Mouse (Mus musculus): ENCODE data around the gene Eid3.

Eid3 gene

GRCm38 (mm10) chr10:82866356-82866755, at the start of gene Eid3:
Gene Eid3 (plus strand): TSS chr10:82866626.
- WGBS = 72% methylated on average over 9 of the region's 9 CpGs

- 83% methylated on average over 3 of the region's 3 CpGs for WGBS
These were observed 48.9 kb upstream of the Eid3 start for GRCm38 (mm10) chr10:82817514-82817913.

GRCm38 (mm10) chr10:82817936-82818335, 48.5 kb upstream of the Eid3 start:
- WGBS = 70% methylated on average over 9 of the region's 9 CpGs

GRCm38 (mm10) chr10:82818661-82819060, 47.8 kb upstream of the Eid3 start:
- WGBS = 88% methylated on average over 6 of the region's 6 CpGs

GRCm38 (mm10) chr10:82823108-82823778, 43.2 kb upstream of the Eid3 start:
- 78% methylated on average over 14 of the region's 14 CpGs for WGBS

- WGBS = 72% methylated on average over 5 of the region's 5 CpGs
These were observed 42.6 kb upstream of the Eid3 start for GRCm38 (mm10) chr10:82823779-82824177.

GRCm38 (mm10) chr10:82824541-82824940, 41.9 kb upstream of the Eid3 start:
- WGBS = 80% methylated on average over 10 of the region's 10 CpGs

GRCm38 (mm10) chr10:82826516-82826915, 39.9 kb upstream of the Eid3 start:
- WGBS = 29% methylated on average over 6 of the region's 6 CpGs

- 87% methylated on average over 9 of the region's 9 CpGs for WGBS
These were observed 32.5 kb upstream of the Eid3 start, which contains the start of gene Txnrd1 for GRCm38 (mm10) chr10:82833926-82834325. Gene Txnrd1 (plus strand): TSS chr10:82833951.

- WGBS = 92% methylated on average over 3 of the region's 3 CpGs
These were observed 30.5 kb upstream of the Eid3 start for GRCm38 (mm10) chr10:82835898-82836297.

GRCm38 (mm10) chr10:82838390-82838789, 28.0 kb upstream of the Eid3 start:
- WGBS = 77% methylated on average over 7 of the region's 7 CpGs

- 52% methylated on average over 6 of the region's 6 CpGs for WGBS
These were observed 22.3 kb upstream of the Eid3 start for GRCm38 (mm10) chr10:82844090-82844489.

GRCm38 (mm10) chr10:82844731-82845130, 21.7 kb upstream of the Eid3 start:
- WGBS = 49% methylated on average over 8 of the region's 8 CpGs

GRCm38 (mm10) chr10:82847821-82848459, 18.5 kb upstream of the Eid3 start:
- WGBS = 88% methylated on average over 9 of the region's 9 CpGs

GRCm38 (mm10) chr10:82849686-82850353, 16.6 kb upstream of the Eid3 start:
- 74% methylated on average over 16 of the region's 16 CpGs for WGBS

GRCm38 (mm10) chr10:82850354-82850752, 16.1 kb upstream of the Eid3 start:
- WGBS = 85% methylated on average over 5 of the region's 5 CpGs

- 88% methylated on average over 6 of the region's 6 CpGs for WGBS
These were observed 14.7 kb upstream of the Eid3 start for GRCm38 (mm10) chr10:82851751-82852150.

- WGBS = 54% methylated on average over 10 of the region's 10 CpGs
These were observed 8.3 kb upstream of the Eid3 start for GRCm38 (mm10) chr10:82858032-82858680.

GRCm38 (mm10) chr10:82858691-82859532, 7.5 kb upstream of the Eid3 start:
- WGBS = 1% methylated on average over 49 of the region's 49 CpGs

- under 1% methylated on average over 8 of the region's 8 CpGs for WGBS
These were observed 6.9 kb upstream of the Eid3 start for GRCm38 (mm10) chr10:82859533-82859915.

- under 1% methylated on average over 50 of the region's 50 CpGs for WGBS
These were observed 6.1 kb upstream of the Eid3 start for GRCm38 (mm10) chr10:82860181-82860928.
